Mouse (Mus musculus): ENCODE measurements around the gene Srpk2.

DNA sequence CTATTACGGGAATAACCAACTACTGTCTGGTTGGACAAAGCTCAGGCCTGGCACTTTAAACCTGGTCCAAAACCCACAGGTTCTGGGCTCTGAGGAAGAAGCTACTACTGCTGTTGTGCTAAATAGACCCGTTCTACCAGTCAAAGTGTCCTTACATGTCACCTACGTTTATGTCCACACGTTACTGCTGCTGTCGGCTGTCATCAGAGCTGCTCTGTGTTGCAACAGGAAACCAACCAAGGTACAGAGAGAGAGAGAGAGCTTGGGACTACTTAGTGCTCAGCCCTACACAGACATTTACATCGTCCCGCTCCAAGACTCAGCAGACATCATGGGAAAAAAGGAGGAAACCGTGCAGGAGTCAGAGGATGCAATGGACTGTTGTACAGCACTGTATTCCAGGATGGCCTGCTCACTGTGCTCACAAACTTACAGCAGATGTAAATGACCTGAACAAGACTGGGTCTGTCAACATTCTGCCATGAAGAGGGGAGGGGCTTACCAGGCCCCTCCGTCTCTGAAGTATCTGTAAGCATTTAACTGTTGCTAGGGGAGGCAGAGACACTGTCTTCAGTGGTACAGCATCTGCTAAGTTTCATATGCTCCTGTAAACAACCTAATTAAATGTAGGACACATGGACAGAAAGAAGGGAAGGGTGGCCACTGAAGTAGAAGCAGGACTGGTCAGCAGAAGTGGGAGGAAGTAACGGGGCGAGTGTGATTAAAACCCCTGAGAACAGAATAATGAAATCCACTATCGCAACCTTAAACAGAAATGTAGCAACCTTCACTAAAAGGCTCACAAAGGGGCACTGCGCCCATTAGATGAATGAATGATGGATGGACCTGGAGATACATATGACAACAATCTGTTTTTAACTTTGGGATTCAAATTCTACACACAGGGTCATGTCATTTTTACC lies 97.6 kb downstream of the Srpk2 start:
- TF ChIP-seq CTCF (IDR thresholded peaks at IDR 0.05; ENCODE audit: low read depth) (no peak), EP300 (optimal IDR thresholded peaks at IDR 0.05) (no peak)
